Mouse (Mus musculus) cerebellum, postnatal 10 days (tissue): ENCODE data around the gene Baz2b.
"Not testable (repeated sequence)": the region's sequence is repeated elsewhere in the genome, so short reads cannot be mapped to it uniquely, and the experiment has no call there.

Source experiments
- DNase-seq, 2 experiments: peaks; one replicate each; pipeline ENCODE4 v3.0.0; 2021; ENCODE audit warnings: mixed read lengths in 2 of 2

The Baz2b gene

GRCm38 (mm10) chr2:59933129-59933528, 276.5 kb downstream of the Baz2b start:
- DNase-seq, result no peak

DNA sequence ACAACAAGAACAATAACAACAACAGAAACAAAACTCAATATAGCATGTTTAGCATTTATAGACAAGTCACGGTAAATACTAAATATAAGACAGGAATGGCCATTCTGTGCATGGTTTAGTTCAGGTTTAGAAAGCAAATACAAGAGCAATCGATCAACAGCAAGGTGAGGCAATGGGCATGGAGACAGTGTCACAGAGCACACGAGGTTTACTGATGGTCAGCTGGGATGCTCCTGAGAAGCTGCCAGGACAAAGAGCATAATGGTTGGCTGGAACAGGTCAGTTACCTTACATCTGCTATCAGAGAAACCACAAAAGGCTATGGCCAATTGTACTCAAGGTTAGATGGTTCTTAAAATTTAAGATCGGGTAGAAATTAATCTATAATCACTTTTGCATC, 277.4 kb downstream of the Baz2b start:
- DNase-seq, result no peak

- no peak for DNase-seq
Observed at GRCm38 (mm10) chr2:59913610-59914009, 296.0 kb downstream of the Baz2b start.

- DNase-seq, result no peak
Observed at GRCm38 (mm10) chr2:59908048-59908447, 301.6 kb downstream of the Baz2b start.

GRCm38 (mm10) chr2:59904007-59904406, 305.6 kb downstream of the Baz2b start:
- no peak for DNase-seq

GRCm38 (mm10) chr2:59898666-59899065, 311.0 kb downstream of the Baz2b start:
- no peak for DNase-seq

GRCm38 (mm10) chr2:59898105-59898504, 311.5 kb downstream of the Baz2b start:
- DNase-seq, result no peak

GRCm38 (mm10) chr2:59896837-59897236, 312.8 kb downstream of the Baz2b start:
- DNase-seq, result no peak

GRCm38 (mm10) chr2:59896400-59896799, 313.2 kb downstream of the Baz2b start:
- DNase-seq, result peak in 1 of 2 experiments; percentile 14

DNA sequence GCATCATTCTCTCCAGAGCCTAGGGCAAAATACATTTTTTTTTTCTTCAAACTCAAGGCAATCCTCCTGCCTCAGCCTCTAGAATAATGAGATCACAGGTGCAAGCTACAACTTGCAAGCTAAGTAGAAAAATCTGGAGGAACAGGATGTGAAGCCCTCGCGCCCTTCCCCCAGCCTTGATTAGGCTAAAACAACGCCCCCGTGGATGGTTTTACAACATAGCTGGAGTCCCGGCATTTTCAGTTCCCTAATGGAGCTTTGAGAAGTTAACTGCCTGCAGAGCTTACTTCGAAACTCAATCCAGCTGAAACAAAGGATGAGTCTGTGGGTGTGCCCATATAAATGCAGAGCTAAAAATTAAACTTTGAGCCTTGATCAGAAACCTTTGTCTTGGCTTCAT, 319.9 kb downstream of the Baz2b start:
- no peak for DNase-seq

- DNase-seq, result no peak
Observed at GRCm38 (mm10) chr2:59882742-59883281, 326.8 kb downstream of the Baz2b start.

DNA sequence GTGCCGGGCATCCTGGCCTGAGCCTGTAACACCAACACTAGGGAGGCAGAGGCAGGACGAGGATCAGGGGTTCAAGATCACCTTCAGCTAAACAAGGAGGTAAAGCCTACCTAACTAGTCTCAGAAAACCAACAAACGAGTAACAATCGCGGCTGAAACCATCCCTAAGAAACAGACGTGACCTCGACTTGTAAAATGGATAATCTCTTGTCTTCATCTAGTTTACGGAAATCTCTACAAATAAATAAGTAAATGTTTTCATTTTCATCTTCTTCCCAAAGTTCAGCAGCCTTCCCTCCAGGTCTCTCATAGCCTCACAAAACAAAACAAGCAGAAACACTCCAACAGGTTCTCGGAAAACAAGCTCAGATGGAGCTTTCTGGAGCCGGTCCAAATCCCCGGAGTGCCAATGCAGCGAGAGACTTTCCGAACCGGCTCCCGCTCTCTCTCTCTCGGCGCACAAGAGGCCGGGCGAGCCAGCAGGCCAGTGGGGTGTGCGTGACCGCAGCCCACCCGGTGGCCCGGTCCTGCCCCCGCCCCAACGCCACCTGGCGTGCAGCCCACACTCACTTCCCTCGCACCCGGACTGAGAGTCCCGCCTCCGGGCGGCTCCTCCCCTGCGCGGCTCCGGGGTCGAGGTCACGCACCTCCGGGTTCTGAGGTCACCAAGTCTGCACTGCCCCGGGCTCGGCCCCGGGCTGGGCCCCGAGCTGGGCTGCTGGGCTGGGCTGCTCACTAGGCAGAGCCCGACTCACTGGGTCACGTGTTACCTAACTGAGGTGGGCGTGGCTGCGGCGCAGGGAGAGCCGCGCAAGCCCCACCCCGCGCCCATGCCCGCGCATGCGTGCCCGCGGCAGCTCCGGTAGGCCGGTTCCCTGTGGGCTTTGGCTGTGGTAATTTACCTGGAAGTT, 327.6 kb downstream of the Baz2b start, which contains the start of gene Wdsub1:
Gene Wdsub1, minus strand, starts transcription at position 761 of the 911 bp plus-strand sequence.
- DNase-seq, result peak; percentile 95 to 96

- no peak for DNase-seq
Observed at GRCm38 (mm10) chr2:59881404-59881803, 328.2 kb downstream of the Baz2b start.

- DNase-seq, result no peak
Observed at GRCm38 (mm10) chr2:59878221-59878620, 331.4 kb downstream of the Baz2b start.

GRCm38 (mm10) chr2:59877335-59877734, 332.3 kb downstream of the Baz2b start:
- DNase-seq, result no peak

DNA sequence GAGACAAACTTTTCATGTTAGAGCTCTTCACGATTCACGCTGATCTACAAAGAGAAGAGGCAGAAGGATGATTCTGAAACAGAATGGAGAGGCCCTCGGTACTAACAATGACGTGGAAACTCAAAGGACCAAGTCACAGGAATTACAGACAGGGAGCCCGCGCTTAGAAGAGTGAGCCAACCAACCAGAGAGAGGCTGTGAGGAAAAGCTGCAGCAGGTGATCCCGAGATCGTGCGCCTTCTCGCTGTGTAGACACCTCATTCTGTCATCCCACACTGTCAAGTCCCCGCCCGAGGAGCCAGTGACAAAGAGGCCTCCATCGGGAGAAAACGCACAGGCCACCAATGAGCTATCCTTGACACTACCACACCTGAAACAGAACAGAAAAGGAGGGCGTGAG, 333.2 kb downstream of the Baz2b start:
- no peak for DNase-seq

- DNase-seq, result no peak
Observed at GRCm38 (mm10) chr2:59870526-59870925, 339.1 kb downstream of the Baz2b start.

GRCm38 (mm10) chr2:59862618-59863017, 347.0 kb downstream of the Baz2b start:
- DNase-seq, result no peak

DNA sequence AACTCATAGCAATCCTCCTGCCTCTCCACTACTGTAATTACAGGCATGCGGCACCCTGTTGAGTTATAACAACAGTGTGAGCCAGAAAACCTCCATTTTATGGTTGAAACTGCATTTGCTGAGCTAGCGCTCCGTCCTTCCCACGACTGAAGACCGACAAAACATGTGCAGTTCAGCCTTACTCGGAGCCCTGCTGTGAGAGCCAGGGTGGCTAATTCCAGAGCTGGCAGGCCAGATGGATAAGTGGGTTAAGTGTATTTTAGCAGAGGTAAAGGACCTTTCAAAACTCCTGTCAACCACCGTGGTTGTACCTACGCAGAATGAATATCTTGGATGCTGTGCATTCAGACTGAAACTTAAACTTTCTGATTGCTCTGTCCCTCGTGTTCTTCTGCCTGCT, 355.3 kb downstream of the Baz2b start:
- DNase-seq, result peak; percentile 33 to 37

- DNase-seq, result peak; percentile 70 to 75
Observed at GRCm38 (mm10) chr2:59853543-59853942, 356.1 kb downstream of the Baz2b start.

- DNase-seq, result peak; percentile 48 to 55
Observed at GRCm38 (mm10) chr2:59852916-59853315, 356.7 kb downstream of the Baz2b start.

GRCm38 (mm10) chr2:59851885-59852284, 357.8 kb downstream of the Baz2b start:
- not testable (repeated sequence) for DNase-seq
